Mouse (Mus musculus): ENCODE data around the gene Zbtb17. TPM values are rescaled to one million over a fixed set of nuclear protein-coding genes. Genes with fewer than 3 reads are reported as not detected.

Zbtb17 gene
- polyA plus RNA-seq, 1 experiment, result 31.9 TPM

DNA sequence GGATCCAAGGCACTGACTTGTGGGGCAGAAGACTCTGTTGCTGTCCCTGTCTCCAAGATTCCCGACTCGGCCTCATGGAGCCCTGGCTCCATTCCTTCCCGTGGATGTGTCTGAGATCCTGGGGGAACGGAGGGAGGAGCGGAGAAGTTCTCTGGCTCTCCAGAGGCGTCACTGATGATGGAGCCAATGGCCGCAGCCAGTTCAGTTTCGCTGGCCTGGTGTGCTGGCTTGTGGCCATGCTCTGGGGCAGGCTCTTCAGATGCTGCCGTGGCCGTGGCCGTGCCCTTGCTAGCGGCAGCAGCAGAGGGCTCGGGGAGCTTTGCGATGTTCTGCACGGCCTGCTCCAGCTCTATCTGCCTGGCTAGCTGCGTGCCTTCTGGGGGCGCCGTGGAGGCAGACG is 30.0 kb downstream of the Zbtb17 start:
- no peak for DNase-seq (ENCODE audit: low read depth, low spot score)
- WGBS, result 90% methylated on average over 19 of the region's 19 CpGs

DNA sequence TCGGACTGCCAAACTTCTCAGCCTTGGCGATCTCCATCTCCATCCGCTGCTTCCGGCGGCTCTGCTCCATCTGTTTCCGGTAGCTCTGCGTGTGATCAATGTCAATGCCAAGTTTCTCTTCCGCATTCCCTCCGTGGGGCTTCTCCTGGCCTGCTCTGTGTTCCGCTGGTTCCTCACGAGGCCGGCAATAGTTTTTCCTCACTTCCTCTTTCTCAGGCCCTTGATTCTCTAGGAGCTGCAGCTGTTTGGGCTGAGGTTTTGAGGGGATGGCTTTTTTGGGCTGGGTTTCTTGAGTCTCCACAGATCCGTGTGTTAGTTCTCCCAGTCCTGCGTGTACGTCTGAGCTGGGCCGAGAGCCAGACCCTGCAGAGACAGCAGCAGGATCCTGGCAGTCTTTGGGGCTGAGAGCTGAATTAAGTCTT is 33.2 kb downstream of the Zbtb17 start:
- DNase-seq (ENCODE audit: low read depth, low spot score), result no peak

GRCm38 (mm10) chr4:141478225-141478624 is 33.8 kb downstream of the Zbtb17 start:
- WGBS, result 76% methylated on average over 23 of the region's 23 CpGs
- no peak for DNase-seq (ENCODE audit: low read depth, low spot score)

More for the DNA sequence above, 33.2 kb downstream of the Zbtb17 start:
- 60% methylated on average over 16 of the region's 16 CpGs for WGBS

- no peak for DNase-seq (ENCODE audit: low read depth, low spot score)
- 93% methylated on average over 32 of the region's 32 CpGs for WGBS
These were observed 34.3 kb downstream of the Zbtb17 start for GRCm38 (mm10) chr4:141478794-141479193.

- WGBS, result 92% methylated on average over 8 of the region's 8 CpGs
- no peak for DNase-seq (ENCODE audit: low read depth, low spot score)
These were observed 35.0 kb downstream of the Zbtb17 start for GRCm38 (mm10) chr4:141479411-141479810.

DNA sequence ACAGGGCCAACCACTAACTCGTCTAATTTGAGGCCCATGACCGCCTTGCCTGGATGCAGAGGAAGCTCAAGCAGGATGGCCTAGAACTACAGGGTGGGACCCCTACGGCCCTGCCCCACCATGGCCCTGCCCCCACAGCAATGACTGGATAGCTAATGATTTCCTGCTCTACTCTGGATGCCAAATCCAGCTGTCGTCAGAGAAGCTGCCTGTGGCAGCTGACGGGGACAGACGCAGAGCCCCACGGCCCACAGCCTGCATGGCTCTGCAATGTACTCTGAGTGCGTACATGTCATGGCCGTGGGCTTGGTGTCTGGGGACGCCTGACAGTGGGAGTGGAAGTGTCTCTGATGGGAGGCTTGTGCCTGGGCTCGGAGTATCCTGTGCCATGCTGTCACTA is 39.6 kb downstream of the Zbtb17 start:
- no peak for DNase-seq (ENCODE audit: low read depth, low spot score)
- 78% methylated on average over 11 of the region's 11 CpGs for WGBS

DNA sequence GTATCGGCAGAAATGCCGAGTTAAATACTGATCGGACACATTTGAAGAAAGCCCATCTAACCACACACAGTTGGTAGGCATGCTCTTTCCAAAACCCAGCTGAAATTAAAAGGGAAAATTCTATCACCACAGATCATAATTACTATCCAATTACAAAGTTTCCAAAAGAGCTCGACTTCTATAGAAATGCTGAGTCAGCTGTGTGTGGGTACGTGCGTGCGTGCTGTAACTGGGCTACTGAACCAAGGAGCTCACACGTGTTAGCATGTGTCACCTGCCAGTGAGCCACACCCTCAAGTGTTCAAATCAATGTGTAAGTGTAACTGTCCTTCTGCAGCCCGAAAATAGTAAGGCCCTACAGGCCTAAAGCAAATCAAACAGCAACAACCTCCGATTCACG is 43.1 kb downstream of the Zbtb17 start:
- 94% methylated on average over 11 of the region's 11 CpGs for WGBS
- no peak for DNase-seq (ENCODE audit: low read depth, low spot score)

DNA sequence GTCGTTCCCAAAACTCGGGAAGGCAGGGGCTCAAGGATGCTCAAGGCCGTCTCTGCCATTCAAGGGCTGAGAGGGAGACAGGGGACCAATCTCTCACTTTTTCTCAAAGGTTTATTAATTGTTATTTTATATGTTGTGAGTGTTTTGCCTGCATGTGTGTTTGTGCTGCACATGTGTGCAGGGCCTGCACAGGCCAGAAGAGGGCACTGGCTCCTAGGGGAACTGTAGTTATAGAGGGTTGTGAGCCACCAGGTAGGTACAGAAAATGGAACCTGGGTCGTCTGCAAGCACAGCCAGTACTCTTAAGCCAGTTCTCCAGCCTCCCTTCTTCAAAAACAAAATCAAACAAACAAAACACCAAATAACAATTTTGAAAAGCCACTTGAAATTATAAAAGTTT is 44.2 kb downstream of the Zbtb17 start:
- DNase-seq (ENCODE audit: low read depth, low spot score), result no peak
- WGBS, result 91% methylated on average over 4 of the region's 4 CpGs

DNA sequence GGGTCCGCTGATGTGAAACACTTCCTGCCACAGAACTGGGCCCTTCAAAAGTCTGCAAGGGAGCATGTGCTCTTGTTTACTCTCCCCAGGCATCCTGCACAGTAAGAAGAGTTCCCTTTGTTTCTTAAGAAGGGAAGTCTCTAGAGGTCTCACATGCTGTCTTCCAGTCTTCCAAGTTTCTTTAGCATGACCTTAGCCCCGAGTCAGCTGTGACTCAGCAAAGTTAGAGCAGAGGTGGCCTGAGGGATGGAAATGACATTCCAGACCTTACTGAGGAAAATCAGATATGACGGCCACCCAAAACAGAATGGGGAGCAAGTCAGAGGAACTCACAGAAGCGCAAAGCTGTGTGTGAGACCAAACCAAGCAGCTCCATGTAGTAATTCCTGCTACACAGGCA is 56.2 kb downstream of the Zbtb17 start:
- DNase-seq (ENCODE audit: low read depth, low spot score), result no peak
- WGBS, result 66% methylated on average over 4 of the region's 4 CpGs

DNA sequence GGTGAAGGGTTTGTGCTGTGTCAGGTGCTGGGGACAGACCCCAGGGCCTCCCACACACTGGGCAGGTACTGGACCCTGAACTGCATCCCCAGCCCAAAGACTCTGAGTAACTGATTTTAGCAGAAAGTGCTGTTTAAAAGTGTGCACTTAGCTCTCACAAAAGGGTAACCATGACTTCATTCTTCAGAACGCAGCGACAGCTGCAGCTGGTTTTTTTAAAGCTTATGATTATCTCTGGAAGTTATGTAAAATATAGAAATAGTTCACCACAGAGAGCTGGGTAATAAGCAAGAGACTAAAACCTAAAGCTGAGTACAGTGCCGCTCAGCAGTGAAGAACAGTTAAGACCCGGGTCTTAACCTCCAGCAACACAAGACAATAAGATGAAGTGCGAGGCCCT is 56.6 kb downstream of the Zbtb17 start:
- no peak for DNase-seq (ENCODE audit: low read depth, low spot score)
- 58% methylated on average over 5 of the region's 5 CpGs for WGBS

DNA sequence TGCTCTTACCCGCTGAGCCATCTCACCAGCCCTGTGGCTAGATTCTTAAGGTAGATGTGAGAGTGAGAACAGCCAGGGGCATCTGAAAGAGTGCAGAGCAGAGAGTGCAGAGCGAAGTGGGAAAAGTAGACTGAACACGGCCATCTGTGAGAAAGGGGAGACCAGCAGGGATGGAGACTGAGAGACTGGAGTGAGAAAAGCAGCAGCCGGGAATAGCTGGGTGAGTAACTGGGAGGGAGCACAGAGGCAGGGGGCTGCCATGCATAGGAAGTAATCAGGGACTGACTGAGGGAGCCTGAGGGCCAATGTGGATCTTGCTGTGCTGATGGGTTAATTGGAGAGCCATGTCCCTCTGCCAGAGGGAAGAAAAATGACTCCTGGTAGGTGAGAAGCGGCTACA is 58.3 kb downstream of the Zbtb17 start:
- WGBS, result 90% methylated on average over 5 of the region's 5 CpGs
- no peak for DNase-seq (ENCODE audit: low read depth, low spot score)

- DNase-seq (ENCODE audit: low read depth, low spot score), result no peak
- WGBS, result 91% methylated on average over 4 of the region's 4 CpGs
These were observed 60.0 kb downstream of the Zbtb17 start for GRCm38 (mm10) chr4:141504471-141504870.

DNA sequence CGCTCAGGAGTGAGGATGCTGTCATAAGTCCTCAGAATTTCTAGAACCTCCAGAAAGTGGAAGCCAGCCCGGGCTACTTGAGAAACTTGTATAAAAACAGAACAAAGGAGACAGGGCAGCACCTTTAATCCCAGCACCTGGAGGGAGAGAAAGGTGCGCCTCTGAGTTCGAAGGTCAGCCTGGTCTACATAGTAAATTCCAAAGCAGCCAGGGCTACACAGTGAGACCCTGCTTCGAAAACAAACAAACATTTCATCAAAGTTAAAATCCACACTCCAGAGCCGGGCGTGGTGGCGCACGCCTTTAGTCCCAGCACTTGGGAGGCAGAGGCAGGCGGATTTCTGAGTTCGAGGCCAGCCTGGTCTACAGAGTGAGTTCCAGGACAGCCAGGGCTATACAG is 61.4 kb downstream of the Zbtb17 start:
- no peak for DNase-seq (ENCODE audit: low read depth, low spot score)
- 42% methylated on average over 11 of the region's 11 CpGs for WGBS

DNA sequence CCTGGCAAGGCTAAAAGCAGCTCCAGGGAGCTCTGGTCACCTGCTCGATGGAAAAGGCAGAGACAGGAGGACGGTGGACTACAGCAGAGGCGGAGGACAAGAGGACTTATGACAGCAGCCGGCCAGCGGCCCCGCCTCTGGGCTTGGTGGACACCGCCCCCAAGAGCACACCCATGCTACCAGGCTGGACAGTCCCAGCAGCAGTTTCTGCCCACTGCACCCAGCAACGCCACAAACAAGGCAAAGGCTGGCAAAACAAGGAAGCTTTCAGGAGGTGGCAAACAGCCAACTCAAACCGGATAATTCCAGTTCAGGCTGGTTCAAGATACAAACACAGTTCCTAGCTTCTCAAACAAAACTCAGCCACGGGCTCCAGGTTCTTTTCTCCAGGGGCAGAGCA is 61.9 kb downstream of the Zbtb17 start:
- WGBS, result 5% methylated on average over 10 of the region's 10 CpGs
- peak; percentile 99 for DNase-seq (ENCODE audit: low read depth, low spot score)

- 39% methylated on average over 10 of the region's 10 CpGs for WGBS
- no peak for DNase-seq (ENCODE audit: low read depth, low spot score)
These were observed 62.4 kb downstream of the Zbtb17 start for GRCm38 (mm10) chr4:141506893-141507292.

GRCm38 (mm10) chr4:141510457-141510856 is 66.0 kb downstream of the Zbtb17 start:
- 40% methylated on average over 13 of the region's 13 CpGs for WGBS
- DNase-seq (ENCODE audit: low read depth, low spot score), result no peak

- 80% methylated on average over 6 of the region's 6 CpGs for WGBS
- DNase-seq (ENCODE audit: low read depth, low spot score), result no peak
These were observed 67.7 kb downstream of the Zbtb17 start for GRCm38 (mm10) chr4:141512145-141512544.

- DNase-seq (ENCODE audit: low read depth, low spot score), result peak; percentile 76
- 12% methylated on average over 12 of the region's 12 CpGs for WGBS
These were observed 69.8 kb downstream of the Zbtb17 start for GRCm38 (mm10) chr4:141514179-141514641.

Data from large intestine, adult 2 months (tissue).